Mouse (Mus musculus) frontal cortex, postnatal 14 days (tissue): ENCODE measurements around the gene Sdc4.

ENCODE experiments used
- DNase-seq, 2 experiments: peaks; one replicate each; pipeline ENCODE4 v3.0.0; 2022; ENCODE audit warnings: low spot score in 2 of 2

Gene Sdc4

DNA sequence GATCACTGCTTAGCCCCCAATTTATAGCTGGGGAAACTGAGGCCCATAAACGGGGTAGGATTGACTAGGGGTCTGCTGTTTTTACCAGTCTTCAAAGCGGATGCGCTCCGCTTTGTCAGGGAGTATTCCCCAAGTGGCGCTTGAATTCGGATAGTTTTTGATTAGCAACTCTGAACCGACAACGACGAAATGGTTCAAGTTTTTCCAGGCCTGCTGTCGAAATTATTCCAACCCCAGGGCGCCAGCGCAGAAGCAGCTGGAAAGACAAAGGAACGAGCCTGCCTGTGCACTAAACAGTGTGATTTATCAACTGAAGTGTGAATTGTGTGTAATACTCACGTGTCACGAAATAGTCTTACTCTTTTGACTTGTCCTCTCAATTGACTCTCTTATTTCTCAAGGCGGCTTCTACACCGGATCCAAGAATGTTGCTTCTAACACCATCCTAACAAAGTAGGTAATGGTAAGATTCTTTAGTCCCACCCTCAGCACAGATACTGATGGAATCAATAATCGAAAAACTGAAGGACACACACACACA lies at the start of gene Sdc4:
Sdc4 (minus strand) TSS at position 428 of the 541 bp plus-strand sequence.
- DNase-seq, result no peak

DNA sequence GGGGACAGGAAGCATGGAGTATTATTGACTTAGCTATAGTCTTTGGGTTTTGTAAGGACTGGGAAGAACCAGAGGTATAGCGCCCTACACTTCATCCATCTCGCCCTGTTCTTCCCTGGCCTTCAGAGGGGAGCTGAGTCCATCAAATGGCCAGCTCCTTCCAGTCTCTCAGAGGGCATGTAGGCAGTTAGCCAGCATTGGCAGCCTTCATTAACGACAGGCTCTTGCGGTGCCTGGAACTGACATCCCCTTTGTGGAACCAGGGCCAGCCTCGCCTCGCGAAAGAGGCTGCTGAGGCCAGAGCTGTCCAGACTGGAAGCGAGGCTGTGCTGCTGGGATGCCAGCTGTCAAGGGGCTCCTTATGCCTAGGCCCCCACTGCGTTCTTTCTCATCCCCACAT lies 44.1 kb upstream of the Sdc4 start:
- DNase-seq, result peak; percentile 31 to 37

DNA sequence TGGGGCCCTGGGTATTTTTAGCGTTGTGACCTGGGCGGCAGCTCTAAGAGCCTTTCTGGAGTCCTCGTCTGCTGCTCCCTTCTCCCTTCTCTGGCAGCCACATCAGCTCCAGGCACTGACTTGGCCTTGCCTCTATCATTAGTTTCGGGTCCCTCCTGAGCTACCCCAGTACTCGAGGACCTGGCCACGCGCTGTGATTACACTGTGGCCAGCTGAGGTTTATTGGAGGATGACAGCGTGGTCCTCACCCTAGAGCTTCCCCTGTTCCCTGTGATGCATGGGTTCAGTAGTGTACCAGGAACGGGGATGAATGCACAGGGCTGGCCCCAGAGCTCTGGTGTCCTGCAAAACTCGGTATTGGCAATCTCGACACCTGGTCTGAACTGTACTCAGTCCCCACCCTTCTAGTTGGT lies 43.4 kb upstream of the Sdc4 start:
- DNase-seq, result no peak

DNA sequence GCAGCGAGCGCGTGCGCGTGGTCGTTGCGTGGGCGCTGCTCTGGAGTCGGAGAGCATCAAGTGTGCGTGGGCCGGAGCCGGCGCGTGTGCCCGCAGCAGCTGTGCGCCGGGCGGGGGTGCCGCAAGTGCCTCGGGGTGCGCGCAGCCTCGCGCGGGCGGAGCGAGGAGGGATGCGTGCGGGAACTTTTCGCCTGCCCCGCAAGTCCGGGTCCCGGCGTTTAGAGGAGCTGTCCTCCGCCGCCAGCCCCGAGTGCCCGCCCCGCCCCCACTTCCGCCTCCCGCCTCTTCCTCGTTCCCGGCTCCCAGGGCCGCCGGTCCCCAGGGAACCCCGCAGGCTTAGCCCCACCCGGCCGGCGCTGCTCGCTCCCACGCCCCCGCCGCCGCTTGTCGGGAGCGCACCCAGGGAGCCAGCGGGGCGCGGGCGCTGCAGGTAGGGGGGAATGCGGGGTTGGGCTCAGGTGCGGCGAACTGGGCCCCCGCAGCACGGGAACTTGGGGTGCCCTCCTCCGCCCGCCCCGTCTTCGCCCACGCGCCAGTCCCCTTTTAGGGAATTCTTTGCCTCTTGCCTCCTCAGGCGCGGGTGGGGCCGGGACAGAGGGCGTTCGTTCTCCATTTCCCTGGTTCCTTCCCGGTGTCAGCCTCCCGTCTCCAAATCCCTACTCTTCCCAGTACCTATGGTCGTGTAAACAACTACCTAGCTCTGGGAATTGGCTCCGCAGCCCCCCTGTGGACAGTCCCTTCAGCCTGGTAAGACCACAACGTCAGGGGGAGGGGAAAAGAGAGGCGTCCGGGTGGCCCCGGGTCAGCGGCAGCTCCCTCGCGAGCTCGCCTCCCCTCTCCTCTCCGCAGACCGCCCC lies 42.8 kb upstream of the Sdc4 start:
- peak; percentile 38 to 68 for DNase-seq

DNA sequence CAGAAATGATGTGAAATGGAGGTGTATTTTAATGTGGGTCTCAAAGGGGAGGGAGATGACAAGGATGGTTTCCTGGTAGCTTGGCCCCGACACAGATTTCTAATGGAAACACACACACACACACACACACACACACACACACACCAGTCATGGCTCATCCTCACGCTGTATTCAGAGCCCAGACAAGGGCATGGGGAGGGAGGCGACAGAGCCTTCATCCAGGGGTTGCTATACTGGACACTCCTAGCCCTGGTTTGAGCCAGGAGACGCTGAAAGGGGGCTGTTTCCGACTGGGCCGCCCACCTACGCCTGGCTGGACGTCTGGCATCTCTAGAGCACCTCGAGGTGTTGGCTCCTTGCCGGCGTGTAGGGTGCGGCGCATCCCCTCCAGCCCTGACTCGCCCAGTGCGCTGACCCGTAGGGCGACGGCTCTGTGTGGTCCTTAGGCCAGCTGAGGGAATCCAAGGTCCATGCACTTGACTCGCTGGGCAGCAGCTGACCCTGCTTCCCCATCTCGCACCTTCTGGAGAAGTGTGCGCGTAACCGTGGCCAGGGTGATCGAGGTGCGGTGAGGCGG lies 42.1 kb upstream of the Sdc4 start, which contains the start of gene Dbndd2:
Dbndd2 (plus strand) TSS at position 426 of the 577 bp plus-strand sequence.
- peak in 1 of 2 experiments; percentile 68 for DNase-seq

DNA sequence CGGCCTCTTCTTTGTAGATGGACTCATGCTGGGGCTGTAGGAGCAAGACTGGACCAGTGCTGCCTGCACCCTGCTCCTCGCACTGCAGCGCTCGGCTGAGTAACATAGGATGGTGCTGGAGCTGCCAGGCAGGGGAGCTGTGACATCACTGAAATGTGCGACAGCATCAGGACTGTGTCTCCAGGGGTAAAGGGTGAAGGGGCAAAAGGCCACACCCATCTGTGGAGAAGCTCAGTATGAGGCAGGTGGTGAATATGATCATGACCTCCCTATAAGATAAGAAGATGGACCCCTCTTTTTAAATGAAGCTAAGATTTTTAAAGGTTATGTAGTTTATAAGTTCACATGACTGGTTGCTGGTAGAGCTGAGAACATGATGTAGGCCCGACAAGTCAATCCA lies 29.9 kb upstream of the Sdc4 start, which contains the start of gene Trp53tg5:
Trp53tg5 (minus strand) TSS at position 101 of the 400 bp plus-strand sequence.
- no peak for DNase-seq

DNA sequence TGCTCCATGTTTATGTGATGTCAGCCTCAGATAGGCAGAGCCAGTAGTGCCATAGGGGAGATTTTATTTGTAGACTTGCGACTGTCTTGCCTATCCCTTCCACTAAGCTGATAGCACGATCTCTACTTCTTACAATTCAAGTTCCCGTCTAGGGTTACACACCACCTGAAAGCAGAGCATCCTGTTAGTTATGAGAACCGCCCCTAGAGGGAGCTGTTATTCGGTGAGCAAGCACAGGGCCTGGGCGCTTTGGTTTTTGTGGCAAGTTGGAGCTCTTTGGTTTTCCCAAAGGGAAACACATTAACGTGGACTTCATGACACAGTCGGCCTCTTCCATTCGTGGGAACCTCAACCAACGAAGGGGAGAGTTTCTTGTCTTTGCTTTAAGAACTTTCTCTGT lies 26.6 kb upstream of the Sdc4 start:
- DNase-seq, result no peak

DNA sequence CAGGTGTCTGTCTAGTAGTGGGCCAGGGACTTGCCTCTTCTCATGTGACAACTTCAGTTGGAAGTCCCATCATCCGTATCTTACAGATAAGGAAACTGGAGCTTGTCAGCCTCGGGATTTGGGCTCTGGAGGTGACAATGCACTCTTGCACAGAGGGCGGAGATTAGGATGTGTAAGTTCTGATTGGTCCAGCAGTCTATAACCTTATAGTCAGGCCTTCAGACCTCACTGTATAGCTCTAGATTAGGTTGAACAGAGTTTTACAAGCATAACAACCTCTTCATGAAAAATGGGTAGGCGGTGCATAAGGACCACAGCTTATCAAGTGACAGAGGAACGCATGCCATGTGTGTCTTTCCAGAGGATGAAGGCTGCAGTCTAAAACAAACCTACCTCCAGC lies 23.1 kb upstream of the Sdc4 start:
- DNase-seq, result no peak

DNA sequence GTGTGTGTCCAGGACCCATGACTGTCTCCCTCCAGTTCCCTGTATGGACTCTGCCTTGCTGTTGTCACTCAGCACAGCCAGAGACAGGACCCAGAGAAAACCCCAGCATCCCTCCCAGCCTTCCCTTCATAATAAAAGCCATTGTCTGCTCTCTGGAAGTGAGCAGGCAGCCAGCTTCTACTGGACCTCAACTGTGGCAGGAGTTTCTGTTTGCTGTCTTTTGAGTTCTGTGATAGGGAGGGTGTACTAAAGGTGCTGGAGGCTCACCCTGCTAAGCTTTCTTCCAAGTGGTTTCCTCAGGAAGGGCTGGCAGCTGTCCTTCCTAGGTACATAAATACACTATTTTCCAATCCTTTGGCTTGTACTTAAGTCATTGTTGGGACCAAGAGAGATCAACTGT lies 21.5 kb upstream of the Sdc4 start:
- DNase-seq, result no peak

DNA sequence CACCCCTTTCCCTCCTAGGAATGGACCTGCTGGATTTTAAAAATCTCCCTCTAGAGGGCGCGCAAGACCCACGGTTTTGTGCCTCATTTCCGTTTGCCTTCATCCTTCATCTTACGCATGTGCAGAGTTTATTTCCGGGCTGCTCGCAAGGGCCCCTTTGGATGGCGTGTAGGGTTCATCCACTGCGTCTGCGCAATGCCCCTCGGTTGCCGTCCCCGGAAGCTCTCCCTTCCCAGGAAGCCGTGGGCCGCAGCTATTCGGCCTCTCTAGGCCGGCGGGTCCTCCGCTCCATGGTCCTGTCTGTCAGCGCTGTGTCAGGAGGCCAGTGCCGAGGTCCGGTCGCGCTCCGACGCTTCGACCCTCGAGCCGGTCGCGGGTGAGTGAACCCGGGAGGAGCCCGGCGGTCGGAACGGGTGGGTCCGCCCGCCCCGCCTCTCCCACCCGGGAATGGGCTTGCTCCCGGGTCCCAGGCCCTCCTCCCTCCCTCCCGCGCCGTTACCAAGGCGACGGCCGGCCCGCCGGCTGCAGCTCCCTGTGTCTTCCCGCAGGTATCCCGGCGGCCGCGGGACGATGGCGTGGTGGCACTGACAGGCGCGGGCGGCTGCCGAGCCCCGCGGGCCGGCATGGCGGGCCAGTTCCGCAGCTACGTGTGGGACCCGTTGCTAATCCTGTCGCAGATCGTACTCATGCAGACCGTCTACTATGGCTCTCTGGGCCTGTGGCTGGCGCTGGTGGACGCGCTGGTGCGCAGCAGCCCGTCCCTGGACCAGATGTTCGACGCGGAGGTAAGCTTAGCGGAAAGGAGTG lies 17.3 kb upstream of the Sdc4 start, which contains the start of gene Gm20458:
Gm20458 (plus strand) TSS at position 223 of the 807 bp plus-strand sequence.
- DNase-seq, result peak; percentile 96

DNA sequence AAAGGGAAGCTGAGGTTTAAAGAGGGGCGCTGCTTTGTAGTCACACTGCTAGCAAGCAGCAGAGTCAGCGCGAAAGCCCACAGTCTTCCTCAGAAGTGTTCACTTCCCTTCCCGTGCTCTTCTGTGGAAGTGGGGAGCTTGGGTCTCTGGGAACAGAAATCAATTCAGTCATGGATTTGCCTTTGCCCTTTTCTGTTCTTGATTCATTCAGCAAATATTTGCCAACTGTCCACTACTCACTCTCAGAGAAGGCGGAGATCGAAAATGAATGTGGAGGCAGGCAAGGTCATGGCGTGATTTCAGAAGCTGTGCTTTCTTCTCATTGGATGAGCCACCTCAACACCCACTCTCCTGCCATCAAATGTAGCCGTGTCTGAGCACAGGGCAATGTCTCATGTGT lies 14.8 kb upstream of the Sdc4 start:
- DNase-seq, result no peak

DNA sequence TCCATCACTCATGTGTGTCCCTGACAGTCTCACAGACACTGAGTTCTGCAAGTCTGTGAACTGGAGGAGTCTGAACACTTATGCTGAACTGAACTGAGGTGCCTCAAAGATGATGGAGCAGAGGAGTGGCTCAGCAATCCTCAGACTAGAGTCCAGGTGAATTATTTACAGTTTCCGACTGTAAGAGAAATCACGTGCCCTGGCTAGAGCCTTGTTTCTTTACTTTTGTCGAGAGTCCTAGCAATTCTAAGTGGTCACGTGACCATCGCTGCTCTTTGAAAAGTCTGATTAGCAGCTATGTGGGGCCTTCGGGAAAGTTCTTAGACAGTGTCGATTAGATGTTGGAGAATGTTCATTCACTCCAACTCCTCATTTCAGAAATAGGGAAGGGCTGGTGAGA lies 14.3 kb upstream of the Sdc4 start:
- DNase-seq, result no peak

DNA sequence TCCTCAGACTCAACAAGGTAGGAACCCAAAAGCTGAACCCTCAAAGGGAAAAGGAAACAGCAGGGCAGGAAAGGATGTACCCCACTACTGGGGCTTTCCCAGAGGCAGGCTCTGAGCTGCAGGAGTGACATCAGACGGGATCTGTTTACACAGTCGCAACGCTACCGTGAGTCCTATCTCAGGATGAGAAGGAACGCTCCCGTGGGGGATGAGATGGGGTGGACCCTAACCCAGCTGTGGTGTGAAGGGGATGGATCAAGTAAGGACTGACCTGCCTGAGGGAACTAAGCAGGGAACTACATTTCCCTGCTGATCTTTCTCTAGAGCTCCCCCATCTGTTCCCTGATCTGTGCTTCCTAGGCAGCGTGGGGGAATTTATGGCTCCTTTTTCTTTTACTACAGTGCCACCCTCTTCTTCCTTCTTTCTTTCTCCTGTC lies 13.2 kb upstream of the Sdc4 start, which contains the start of gene Sys1:
Sys1 (plus strand) TSS at position 101 of the 437 bp plus-strand sequence.
- peak in 1 of 2 experiments; percentile 26 for DNase-seq

DNA sequence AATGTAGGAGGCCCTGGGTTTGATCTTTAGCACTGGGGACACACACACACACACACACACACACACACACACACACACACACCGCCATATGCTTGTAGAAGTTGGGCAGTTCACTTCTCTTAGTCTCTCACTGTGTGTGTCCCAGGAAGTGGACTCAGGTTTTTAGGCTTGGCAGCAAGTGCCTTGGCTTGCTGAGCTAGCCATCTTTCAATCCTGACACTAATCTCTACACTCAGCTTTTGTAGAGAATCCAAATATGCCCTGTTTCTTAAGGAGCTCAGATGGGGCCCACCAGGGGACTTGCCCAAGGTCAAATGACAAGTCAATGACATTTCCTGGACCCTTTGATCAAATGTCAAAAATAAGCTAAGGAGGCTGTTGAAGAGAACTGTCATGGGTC lies 12.7 kb upstream of the Sdc4 start:
- no peak for DNase-seq

DNA sequence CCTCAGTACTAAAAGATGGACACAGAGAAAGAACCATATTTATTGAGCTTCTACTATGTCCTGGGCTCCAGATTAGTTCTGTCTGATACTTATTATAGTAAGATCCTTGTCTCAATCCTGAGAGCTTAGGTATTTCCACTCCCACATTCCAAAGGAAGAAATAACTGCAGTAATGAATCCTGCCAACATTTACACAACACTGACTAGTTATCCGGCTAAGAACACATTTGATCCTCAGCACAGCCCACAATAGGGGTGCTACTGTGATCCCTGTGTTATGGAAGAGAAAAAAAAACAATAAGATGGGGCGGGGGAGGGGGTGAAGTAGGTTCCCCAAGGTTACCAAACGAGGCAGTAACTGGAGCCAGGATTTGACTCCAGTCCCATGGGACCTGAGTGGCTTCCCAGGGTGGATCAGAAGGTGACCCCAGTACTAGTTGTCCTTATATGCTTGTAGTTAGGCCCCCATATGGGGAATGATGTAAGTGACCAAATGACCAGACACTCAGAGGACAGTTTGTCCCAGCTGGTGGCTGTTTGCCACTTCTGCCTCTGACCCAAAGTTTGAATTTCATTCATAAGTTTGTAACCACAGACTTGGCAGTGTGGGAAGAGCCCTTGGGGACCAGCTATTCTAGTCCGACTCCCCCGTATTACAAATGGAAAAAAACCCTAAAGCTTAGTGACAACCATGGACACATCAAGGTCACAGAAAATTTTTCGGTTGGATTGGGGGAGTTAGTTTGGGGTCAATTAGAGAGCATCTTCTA lies 11.9 kb upstream of the Sdc4 start:
- no peak for DNase-seq

DNA sequence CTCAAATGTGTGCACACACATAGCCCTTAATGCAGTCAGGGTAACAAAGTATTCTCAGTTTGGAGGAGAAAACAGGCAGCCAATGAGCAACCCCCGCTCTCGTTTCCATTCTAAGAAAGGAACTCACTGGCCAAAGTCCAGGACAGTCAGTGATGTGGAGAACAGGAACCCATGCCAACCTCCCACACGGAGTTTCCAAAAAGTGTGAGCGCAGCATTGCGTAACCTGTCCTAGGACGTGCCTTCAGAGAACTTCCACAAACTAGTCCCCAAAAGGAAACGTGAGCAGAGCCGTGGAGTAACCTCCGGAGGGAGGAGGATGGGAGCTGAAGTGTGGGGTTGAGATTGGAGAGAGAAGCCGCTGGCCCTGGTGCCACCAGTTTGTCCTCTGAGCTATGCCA lies 11.2 kb upstream of the Sdc4 start:
- DNase-seq, result peak; percentile 64 to 75

DNA sequence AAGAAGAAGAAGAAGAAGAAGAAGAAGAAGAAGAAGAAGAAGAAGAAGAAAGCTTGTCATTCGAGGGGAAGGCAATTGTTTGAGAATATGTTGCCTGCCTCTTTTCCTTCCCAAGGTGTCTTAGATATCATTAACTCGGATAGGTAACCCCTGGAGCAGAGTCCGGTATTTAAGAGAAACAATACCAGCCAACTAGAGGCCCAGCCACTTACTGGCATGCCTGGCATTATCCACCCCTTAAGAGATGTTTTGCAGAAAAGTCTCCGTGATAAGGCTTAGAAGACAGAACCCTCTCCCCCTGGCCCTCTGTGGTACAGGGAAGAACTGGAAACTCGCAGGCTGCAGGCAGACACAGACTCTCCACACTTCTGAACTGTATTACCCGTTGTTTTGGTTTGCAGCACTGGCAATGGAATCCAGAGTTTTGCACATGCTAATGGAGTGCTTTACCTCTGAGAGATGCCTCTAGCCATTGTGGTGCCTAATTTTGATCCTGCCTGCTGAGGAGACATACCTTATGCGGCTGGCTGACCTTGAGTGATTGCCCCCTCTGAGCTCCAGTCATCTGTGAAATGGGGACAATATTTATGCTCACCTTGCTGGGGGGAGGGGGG lies 10.3 kb upstream of the Sdc4 start:
- no peak for DNase-seq

DNA sequence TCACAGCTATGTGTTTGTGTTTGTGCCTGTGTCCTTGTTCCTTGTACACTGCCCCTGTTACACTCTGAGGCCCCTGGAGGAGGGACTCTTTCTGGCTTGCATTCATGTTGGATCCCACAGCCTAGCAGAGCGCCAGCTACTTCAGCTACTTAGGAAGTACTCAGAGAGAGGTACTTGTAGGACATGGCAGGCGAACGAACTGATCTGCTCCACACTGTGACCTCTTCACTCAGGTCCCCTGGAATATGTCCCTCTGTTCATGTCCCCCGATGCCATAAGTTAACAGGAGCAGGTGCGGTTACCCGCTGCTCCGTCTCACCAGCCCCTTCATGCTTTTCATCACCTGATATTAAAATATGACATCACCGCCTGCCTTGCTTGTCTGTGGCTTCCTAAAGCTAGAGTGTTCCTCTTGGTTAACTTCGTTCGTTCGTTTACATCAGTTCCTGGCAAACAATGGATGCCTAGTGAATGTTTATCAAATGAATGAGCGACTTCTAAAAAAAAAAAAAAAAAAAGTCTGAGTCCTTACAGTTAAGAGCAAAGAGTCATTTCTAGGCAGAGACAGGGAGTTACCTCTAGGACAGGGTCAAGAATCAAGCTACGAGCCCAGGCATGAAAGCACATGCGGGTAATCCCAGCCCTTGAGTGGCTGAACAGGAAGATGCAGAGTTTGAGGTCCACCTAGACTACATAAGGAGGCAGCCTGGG lies 9.5 kb upstream of the Sdc4 start:
- DNase-seq, result no peak

DNA sequence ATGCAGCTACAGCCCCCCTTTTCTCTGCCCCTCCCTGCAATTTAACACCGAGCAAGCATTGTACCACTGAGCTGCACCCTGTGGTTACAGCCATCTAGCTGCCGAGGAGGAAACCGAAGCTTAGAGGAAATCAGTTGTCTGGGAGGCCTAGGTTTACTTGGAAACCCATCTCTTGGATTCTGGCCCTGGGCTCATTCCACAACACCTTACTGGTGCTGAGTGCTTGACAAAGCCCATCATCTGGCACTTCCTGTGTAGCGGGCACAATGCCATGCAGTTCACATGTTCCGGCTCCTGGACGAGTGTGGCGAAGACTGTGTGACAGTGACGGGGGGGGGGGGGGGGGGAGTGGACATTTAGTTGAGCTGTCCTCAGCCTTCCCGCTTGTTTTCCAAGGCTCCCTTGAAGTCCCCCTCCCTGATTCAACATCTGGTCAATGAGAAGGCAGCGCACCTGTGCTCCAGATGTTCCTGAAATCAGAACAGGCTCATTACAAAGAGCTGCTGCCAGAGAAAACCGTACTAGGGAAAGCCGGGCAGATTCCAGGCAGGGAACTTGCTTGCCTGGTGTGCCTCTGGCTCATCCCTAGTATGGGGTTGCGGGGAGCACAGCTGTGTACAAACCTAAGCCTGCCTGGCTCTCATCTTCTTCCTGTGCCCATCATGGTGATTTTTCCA lies 8.5 kb upstream of the Sdc4 start:
- DNase-seq, result no peak
